Mouse (Mus musculus) spleen, embryonic (tissue): ENCODE measurements around the gene Cdh24.
"Not testable (repeated sequence)": the region's sequence is repeated elsewhere in the genome, so short reads cannot be mapped to it uniquely, and the experiment has no call there.

Source experiments
- CTCF ChIA-PET: fragments of 350-600 bp; sonication (Branson Sonifier 250); formaldehyde crosslinking; loops from one replicate; lab custom pipeline; 2022; lab: Charles Lee

Cdh24 gene

GRCm38 (mm10) chr14:54644294-54644693, 3.1 kb upstream of the Cdh24 start:
- CTCF ChIA-PET, result no interaction called here

GRCm38 (mm10) chr14:54643011-54643410, 1.8 kb upstream of the Cdh24 start:
- CTCF ChIA-PET, result no interaction called here

- CTCF ChIA-PET, result interaction anchor here (0.6 to 1.0 kb wide), 2 partner anchors 23 to 150 kb away, joined by 3 to 7 read pairs; no protein-coding TSS in a partner anchor
Measured at GRCm38 (mm10) chr14:54642224-54642944, 1.2 kb upstream of the Cdh24 start.

GRCm38 (mm10) chr14:54640946-54641304, 239 bp downstream of the Cdh24 start, which contains the start of gene Gm17606:
Gm17606 (plus strand) TSS chr14:54640952.
- CTCF ChIA-PET, result interaction anchor here (0.7 kb wide), 1 partner anchor 72 kb away, joined by 18 read pairs; no protein-coding TSS in a partner anchor

- CTCF ChIA-PET, result interaction anchor here (0.7 kb wide), 1 partner anchor 71 kb away, joined by 18 read pairs; no protein-coding TSS in a partner anchor
Measured at GRCm38 (mm10) chr14:54640121-54640520, 1.0 kb downstream of the Cdh24 start.

- CTCF ChIA-PET, result no interaction called here
Measured at GRCm38 (mm10) chr14:54638210-54638609, 3.0 kb downstream of the Cdh24 start.

GRCm38 (mm10) chr14:54636954-54637353, 4.2 kb downstream of the Cdh24 start:
- CTCF ChIA-PET, result interaction anchor here (0.7 kb wide), 1 partner anchor 99 kb away, joined by 3 read pairs; no protein-coding TSS in a partner anchor

GRCm38 (mm10) chr14:54634182-54634581, 7.0 kb downstream of the Cdh24 start:
- CTCF ChIA-PET, result no interaction called here

GRCm38 (mm10) chr14:54632252-54632651, 8.9 kb downstream of the Cdh24 start:
- CTCF ChIA-PET, result no interaction called here

GRCm38 (mm10) chr14:54631240-54631599, 9.9 kb downstream of the Cdh24 start:
- CTCF ChIA-PET, result interaction anchor here (0.6 kb wide), 1 partner anchor 271 kb away, joined by 4 read pairs; no protein-coding TSS in a partner anchor

GRCm38 (mm10) chr14:54630583-54631239, 10.5 kb downstream of the Cdh24 start:
- CTCF ChIA-PET, result interaction anchor here (0.6 kb wide), 1 partner anchor 272 kb away, joined by 4 read pairs; no protein-coding TSS in a partner anchor

GRCm38 (mm10) chr14:54629797-54630196, 11.4 kb downstream of the Cdh24 start:
- CTCF ChIA-PET, result no interaction called here

- CTCF ChIA-PET, result interaction anchor here (0.5 kb wide), 1 partner anchor 85 kb away, joined by 3 read pairs; no protein-coding TSS in a partner anchor
Measured at GRCm38 (mm10) chr14:54628103-54628502, 13.1 kb downstream of the Cdh24 start.

GRCm38 (mm10) chr14:54624976-54625375, 16.2 kb downstream of the Cdh24 start:
- CTCF ChIA-PET, result no interaction called here

- CTCF ChIA-PET, result no interaction called here
Measured at GRCm38 (mm10) chr14:54623334-54623733, 17.8 kb downstream of the Cdh24 start.

- CTCF ChIA-PET, result no interaction called here
Measured at GRCm38 (mm10) chr14:54621133-54621532, 20.0 kb downstream of the Cdh24 start, which contains the start of gene Psmb11. Psmb11 (plus strand) TSS chr14:54621433.

- CTCF ChIA-PET, result interaction anchor here (0.6 kb wide), 1 partner anchor 259 kb away, joined by 3 read pairs; no protein-coding TSS in a partner anchor
Measured at GRCm38 (mm10) chr14:54617897-54618365, 23.2 kb downstream of the Cdh24 start, which contains the start of gene Psmb5. Psmb5 (minus strand) TSS chr14:54618022.

GRCm38 (mm10) chr14:54617152-54617896, 23.8 kb downstream of the Cdh24 start:
- CTCF ChIA-PET, result no interaction called here

- CTCF ChIA-PET, result no interaction called here
Measured at GRCm38 (mm10) chr14:54616226-54616825, 24.8 kb downstream of the Cdh24 start.

- CTCF ChIA-PET, result not testable (repeated sequence)
Measured at GRCm38 (mm10) chr14:54614130-54614529, 27.0 kb downstream of the Cdh24 start.

- CTCF ChIA-PET, result interaction anchor here (0.8 kb wide), 1 partner anchor 56 kb away, joined by 3 read pairs; the partner anchor contains the start of gene Haus4
Measured at GRCm38 (mm10) chr14:54610648-54611047, 30.5 kb downstream of the Cdh24 start.
